Mouse (Mus musculus) embryonic facial prominence, embryonic 11.5 days (tissue): Measurements from ENCODE around the gene Lck. TPM values are rescaled to one million over a fixed set of nuclear protein-coding genes. Genes with fewer than 3 reads are reported as not detected.

Source experiments
- ATAC-seq: fragments of 200-750 bp; cut with Nextera tagmentation; replicated peaks from 2 replicates; pipeline ENCODE4 v1.8.0; 2017; ENCODE audit warnings: low read depth; ENCODE audit not compliant: insufficient number of reproducible peaks, low FRiP score, low TSS enrichment
- DNase-seq: peaks from one replicate; pipeline ENCODE4 v3.0.0-alpha.2; 2015; ENCODE audit warnings: low spot score
- H3K27ac ChIP-seq: fragments of 300-500 bp; sonication (generic); replicated peaks from 2 replicates; pipeline ENCODE4 v1.5.1; 2014; ENCODE audit warnings: mild to moderate bottlenecking, low read depth, low read length, control low read depth
- H3K27me3 ChIP-seq: fragments of 300-500 bp; sonication (generic); 2 replicates; pipeline ENCODE4 v1.6.1; 2014; ENCODE audit warnings: mild to moderate bottlenecking, low read length, moderate library complexity, mixed read lengths; ENCODE audit not compliant: control insufficient read depth, insufficient read depth
- H3K36me3 ChIP-seq: fragments of 300-500 bp; sonication (generic); replicated peaks from 2 replicates; pipeline ENCODE4 v1.6.1; 2014; ENCODE audit warnings: low read depth, mild to moderate bottlenecking, low read length, moderate library complexity, mixed read lengths; ENCODE audit not compliant: control insufficient read depth, insufficient read depth
- H3K4me1 ChIP-seq: fragments of 300-500 bp; sonication (generic); 2 replicates; pipeline ENCODE4 v1.6.1; 2014; ENCODE audit warnings: low read length, mixed read lengths; ENCODE audit not compliant: control insufficient read depth, insufficient read depth
- H3K4me2 ChIP-seq: fragments of 300-500 bp; sonication (generic); 2 replicates; pipeline ENCODE4 v1.6.1; 2014; ENCODE audit warnings: low read depth, mild to moderate bottlenecking, control low read depth, low read length, moderate library complexity
- H3K4me3 ChIP-seq: fragments of 300-500 bp; sonication (generic); 2 replicates; pipeline ENCODE4 v1.5.1; 2014; ENCODE audit warnings: low read depth, low read length, control low read depth
- H3K9ac ChIP-seq: fragments of 300-500 bp; sonication (generic); replicated peaks from 2 replicates; pipeline ENCODE4 v1.6.1; 2014; ENCODE audit warnings: mild to moderate bottlenecking, control low read depth, low read length
- H3K9me3 ChIP-seq: fragments of 300-500 bp; sonication (generic); replicated peaks from 2 replicates; pipeline ENCODE4 v1.6.1; 2016; ENCODE audit warnings: mild to moderate bottlenecking, low read length, inconsistent platforms, mixed read lengths; ENCODE audit not compliant: control insufficient read depth
- WGBS: fragments of 180-500 bp; shearing (Covaris S2); extraction: QIAGEN DNeasy Blood & Tissue Kit; methylation state at CpG from one replicate; pipeline ENCODE4 v1.1.7; 2014; 5-methylcytosine and 5-hydroxymethylcytosine counted together
- polyA plus RNA-seq: library from polyadenylated mRNA; unstranded; fragments of >200 nt; fragmentation: Nextera tagmentation; extraction: Ambion mirVana; gene quantifications from 2 replicates; pipeline ENCODE4 v1.2.1, GENCODE M21; 2014

The Lck gene
- polyA plus RNA-seq: 11.3 and 14.2 TPM in 2 replicates

DNA sequence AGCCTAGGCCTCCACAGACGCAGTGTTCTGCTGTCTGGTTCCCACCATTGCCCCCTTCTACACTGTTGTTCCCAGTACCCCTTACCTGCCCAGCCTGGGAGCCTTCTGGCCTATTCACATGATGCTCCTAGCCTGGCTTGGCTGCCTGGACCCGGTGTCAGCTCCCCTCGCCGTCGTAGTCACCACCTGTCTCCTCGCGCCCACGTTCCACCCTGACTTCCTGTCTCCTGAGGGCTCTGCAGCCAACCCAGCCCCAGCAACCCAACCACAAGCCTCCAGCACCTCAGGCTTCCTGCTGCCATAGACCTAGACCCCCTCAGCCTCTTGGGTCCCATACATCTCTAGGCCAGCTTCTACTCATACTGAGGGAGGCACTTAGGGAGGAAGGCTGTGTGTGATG lies at the start of gene Lck:
Gene Lck (minus strand): TSS at position 212 of the 400 bp plus-strand sequence.
- H3K36me3 ChIP-seq: no peaks in the 10 kb centered on the region
- H3K27me3 ChIP-seq: no peaks in the 10 kb centered on the region
- H3K27ac ChIP-seq: no peak within 1 kb of the TSS
- ATAC-seq (no peak), DNase-seq (no peak)
- 92% methylated on average over 8 of the region's 8 CpGs for WGBS
- H3K4me3 ChIP-seq: no peak within 1 kb of the TSS
- no peak within 1 kb of the TSS for H3K9ac ChIP-seq
- H3K4me1 ChIP-seq: no peaks in the 10 kb centered on the region
- no peaks in the 10 kb centered on the region for H3K9me3 ChIP-seq
- no peak within 1 kb of the TSS for H3K4me2 ChIP-seq

DNA sequence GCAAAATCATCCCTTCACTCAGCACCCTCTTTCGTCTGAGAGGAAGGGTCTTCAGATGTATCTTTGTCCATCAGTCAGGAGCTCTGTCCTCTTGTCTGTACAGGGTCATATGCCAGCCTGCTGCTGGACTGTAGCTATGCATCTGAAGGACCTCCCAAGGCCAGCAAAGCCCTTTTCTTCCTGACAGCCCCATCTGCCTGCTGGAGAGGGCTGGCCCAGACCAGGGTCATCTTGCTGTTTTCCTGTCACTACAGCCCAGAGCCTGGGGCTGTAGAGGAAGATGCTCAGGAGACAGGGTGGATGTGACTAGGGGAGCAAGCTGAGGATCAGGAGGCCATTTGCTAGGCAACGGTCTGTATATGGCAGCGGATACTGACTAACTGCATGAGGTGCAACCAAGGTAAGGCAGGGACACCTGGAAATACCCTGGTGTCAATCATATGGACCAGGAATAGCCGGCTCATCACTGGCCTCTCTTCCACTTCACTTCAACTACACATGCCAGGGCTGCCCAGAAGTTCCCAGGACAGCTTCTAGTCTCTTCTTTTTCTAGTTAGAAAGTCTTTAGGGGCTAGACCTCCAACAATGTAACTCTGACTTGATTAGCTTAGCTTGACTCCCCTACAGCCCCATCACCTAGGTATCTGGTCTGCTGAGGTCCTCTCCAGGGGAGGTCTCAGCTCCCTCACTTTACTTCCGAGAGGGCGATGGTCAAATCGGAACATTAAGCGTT lies 49.5 kb upstream of the Lck start:
- Histone ChIP-seq H3K27ac (0 out of 2 replicates have a peak overlapping the region, but pooled peaks have one; percentile 71), H3K4me3 (peak overlapping the region; percentile 61), H3K36me3 (peaks cover 6% of the 10 kb centered on the region), H3K9ac (peak overlapping the region; percentile 81), H3K4me1 (peaks cover 4% of the 10 kb centered on the region; the same call in 1 of the 2 replicates), H3K27me3 (no peaks in the 10 kb centered on the region), H3K4me2 (peak overlapping the region; percentile 73), H3K9me3 (no peaks in the 10 kb centered on the region)
- 24% methylated on average over 8 of the region's 8 CpGs for WGBS
- ATAC-seq (no peak), DNase-seq (no peak)

DNA sequence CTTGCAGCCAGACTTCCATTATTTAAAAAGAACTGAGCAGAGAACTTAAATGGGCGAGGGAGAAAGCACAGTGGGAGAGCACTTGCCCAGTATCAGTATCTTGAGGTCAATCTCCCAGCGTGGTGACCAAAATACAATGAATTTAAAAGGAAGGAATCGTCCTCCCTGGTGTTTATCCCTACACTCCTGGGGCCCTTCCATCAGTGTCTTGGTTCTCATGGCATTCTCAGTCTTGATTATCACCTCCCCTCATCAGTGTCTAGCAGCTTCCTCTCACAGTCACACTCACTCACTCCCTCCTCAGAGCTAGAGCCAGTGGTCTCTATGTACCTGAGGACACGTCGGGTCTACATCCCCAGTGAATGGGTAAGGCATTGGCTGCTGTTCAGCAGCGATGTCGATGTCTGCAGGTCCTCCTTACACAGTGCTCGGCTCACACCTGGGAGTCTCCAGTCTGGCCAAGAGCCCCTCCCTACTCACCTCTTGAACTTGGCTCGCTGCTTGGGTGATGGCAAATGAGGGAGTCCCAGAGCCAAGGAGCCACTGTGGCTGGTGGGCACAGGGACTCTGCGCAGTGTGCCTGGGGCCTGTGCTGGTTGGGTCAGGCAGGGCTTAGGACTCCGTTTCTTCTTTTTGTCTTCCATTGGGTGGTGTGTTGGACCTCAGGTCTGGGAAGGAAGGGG lies 48.8 kb upstream of the Lck start:
- no peaks in the 10 kb centered on the region for H3K9me3 ChIP-seq
- peaks cover 4% of the 10 kb centered on the region; the same call in 1 of the 2 replicates for H3K4me1 ChIP-seq
- H3K27ac ChIP-seq: no peak overlapping the region
- H3K4me2 ChIP-seq: no peak overlapping the region
- ATAC-seq (no peak), DNase-seq (no peak)
- 80% methylated on average over 11 of the region's 11 CpGs for WGBS
- no peak overlapping the region for H3K4me3 ChIP-seq
- peaks cover 6% of the 10 kb centered on the region for H3K36me3 ChIP-seq
- no peaks in the 10 kb centered on the region for H3K27me3 ChIP-seq
- no peak overlapping the region for H3K9ac ChIP-seq

DNA sequence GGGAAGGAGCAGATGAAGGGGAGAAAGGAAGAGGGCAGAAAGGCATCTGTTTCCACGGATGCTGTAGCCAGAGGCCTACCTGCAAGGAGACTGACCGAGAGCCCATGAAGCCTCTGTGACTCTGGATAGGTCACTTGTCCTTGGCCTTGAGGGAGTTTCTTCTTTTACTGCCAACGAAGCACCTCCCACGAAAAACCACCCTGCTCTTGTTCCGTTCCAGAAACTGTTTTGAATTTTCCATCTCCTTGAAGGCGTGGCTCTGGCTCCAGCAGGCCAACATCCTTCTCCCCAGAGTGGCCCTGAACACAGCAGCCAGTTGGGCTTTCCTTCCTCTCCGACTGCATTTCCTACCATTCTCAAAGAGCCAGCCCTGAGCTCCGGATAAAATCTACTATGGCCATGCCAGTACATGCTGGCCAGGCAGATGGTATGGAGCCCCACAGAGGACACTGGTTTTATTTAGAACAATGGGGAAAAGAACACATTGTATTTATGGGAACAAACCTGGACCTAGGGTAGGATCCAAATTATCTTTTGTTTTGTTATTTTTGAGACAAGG lies 47.9 kb upstream of the Lck start:
- Histone ChIP-seq H3K9me3 (no peaks in the 10 kb centered on the region), H3K4me1 (peaks cover 4% of the 10 kb centered on the region; the same call in 1 of the 2 replicates), H3K27me3 (no peaks in the 10 kb centered on the region), H3K9ac (no peak overlapping the region), H3K27ac (no peak overlapping the region), H3K4me2 (no peak overlapping the region), H3K36me3 (peaks cover under 1% of the 10 kb centered on the region; the same call in 1 of the 2 replicates), H3K4me3 (no peak overlapping the region)
- no peak for ATAC-seq
- no peak for DNase-seq
- WGBS: 87% methylated on average over 8 of the region's 8 CpGs

DNA sequence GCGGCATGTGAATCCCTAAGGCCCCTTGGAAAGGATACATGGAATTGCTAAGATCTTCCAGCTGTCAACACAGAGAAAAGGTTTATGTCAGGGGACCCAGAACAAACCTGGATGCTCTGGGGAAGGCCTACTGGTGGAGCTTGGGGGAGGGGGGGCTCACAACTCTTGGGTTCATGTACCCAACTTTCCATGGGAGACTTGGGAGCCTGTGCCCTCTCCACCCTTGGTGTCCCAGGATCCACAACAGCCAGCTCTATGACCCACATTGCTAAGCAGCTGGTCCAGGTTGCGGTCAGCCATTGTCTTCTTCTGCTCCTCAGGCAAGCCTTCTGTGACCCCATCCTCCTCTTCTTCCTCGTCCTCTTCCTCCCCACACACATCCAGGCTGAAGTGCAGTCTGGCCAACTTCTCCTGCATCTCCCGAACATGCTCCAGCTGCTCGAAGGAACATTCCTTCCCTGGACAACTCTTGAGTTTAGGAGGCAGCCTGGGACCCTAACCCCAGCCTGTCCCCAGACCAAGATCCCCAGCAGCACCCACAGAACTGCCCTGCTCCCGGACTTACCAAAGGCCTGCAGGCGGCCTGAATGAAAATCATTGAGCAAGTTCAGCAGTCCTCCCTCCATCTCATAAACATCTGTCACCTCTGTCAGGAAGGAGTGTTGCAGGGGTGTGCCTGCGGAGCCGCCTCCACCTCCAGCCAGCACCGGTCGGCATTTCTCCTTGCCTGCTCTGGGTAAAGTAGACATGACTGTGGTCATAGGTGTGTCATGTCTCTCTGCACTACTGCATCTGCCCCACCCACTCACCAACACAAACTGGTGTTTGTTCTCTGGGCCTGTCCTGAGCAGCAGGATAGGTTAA lies 47.2 kb upstream of the Lck start:
- 92% methylated on average over 11 of the region's 11 CpGs for WGBS
- no peak overlapping the region for H3K4me2 ChIP-seq
- no peak for DNase-seq
- H3K9ac ChIP-seq: no peak overlapping the region
- no peaks in the 10 kb centered on the region for H3K27me3 ChIP-seq
- no peak for ATAC-seq
- no peaks in the 10 kb centered on the region for H3K9me3 ChIP-seq
- H3K4me3 ChIP-seq: no peak overlapping the region
- peaks cover 4% of the 10 kb centered on the region; the same call in 1 of the 2 replicates for H3K4me1 ChIP-seq
- no peak overlapping the region for H3K27ac ChIP-seq
- no peaks in the 10 kb centered on the region for H3K36me3 ChIP-seq

DNA sequence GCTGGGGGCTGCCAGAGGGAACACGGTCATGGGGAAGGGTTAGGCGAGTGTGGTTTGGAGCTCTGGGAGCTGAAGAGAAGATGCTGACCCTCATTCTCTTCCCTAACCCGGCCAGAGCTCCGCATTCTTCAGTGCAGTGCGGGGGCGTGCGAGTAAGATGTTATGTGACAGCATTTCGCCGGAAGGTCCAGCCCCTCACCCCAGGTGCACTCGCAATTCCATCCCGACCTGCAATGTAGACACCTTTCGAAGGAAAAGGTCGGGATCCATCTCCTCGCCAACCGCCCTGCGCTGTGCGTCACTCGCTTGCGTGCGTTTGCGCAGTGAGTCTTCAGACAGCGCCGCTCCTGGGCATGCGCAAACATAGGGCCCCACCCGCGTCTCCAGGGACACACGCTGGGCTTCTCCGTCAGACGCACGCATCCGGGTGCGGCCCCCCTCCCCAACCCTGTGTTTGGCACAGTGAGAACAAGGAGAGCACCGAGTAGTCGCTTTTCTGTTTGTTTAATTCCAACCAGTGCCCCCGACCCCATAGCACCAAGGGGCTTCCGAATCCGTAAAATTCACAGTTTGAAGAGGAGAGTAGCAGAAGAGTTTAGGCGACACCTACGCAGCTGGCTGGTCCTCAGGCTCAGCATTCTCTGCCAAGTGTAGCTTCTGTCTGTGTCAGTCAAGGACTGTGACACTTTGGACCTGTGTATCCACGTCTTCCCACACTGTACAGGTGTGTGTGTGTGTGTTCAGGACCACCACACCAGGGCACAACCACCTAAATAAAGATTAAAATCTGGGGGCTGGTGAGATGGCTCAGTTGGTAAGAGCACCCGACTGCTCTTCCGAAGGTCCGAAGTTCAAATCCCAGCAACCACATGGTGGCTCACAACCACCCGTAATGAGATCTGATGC lies 45.6 kb upstream of the Lck start, which contains the start of gene Iqcc:
Gene Iqcc (minus strand): TSS at position 314 of the 906 bp plus-strand sequence.
- peak within 1 kb of the TSS; percentile 83 for H3K9ac ChIP-seq
- ATAC-seq (peak; percentile 70), DNase-seq (peak; percentile 95)
- H3K36me3 ChIP-seq: no peaks in the 10 kb centered on the region
- H3K27me3 ChIP-seq: no peaks in the 10 kb centered on the region
- no peaks in the 10 kb centered on the region for H3K9me3 ChIP-seq
- H3K4me1 ChIP-seq: no peaks in the 10 kb centered on the region
- peak within 1 kb of the TSS; percentile 78 for H3K4me2 ChIP-seq
- 5% methylated on average over 43 of the region's 44 CpGs for WGBS
- peak within 1 kb of the TSS; percentile 68 for H3K4me3 ChIP-seq
- peak within 1 kb of the TSS; percentile 63; the same call in 1 of the 2 replicates for H3K27ac ChIP-seq

DNA sequence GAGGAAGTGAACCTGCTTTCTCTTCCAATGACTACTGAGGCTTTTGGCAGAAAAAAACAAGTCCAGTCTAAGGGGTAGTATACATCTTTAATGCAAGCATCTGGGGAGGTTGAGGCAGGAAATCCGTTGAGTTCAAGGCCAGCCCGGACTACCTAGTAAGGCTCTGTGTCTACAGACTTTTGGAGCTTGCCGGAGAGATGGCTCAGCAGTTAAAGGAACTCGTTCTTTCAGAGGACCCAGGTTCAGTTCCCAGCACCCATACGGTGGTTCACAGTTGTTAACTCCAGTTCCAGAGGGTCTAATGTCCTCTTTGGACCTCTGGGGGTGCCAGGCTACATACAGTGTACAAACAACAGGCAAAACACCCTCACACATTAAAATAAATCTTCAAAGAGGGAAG lies 44.6 kb upstream of the Lck start:
- Histone ChIP-seq H3K4me2 (peak overlapping the region; percentile 78), H3K27ac (no peak overlapping the region), H3K36me3 (no peaks in the 10 kb centered on the region), H3K9ac (peak overlapping the region; percentile 83), H3K4me1 (no peaks in the 10 kb centered on the region), H3K9me3 (no peaks in the 10 kb centered on the region), H3K27me3 (no peaks in the 10 kb centered on the region), H3K4me3 (peak overlapping the region; percentile 68)
- 94% methylated on average over 5 of the region's 5 CpGs for WGBS
- no peak for ATAC-seq
- no peak for DNase-seq
